Mouse (Mus musculus): ENCODE data around the gene Mdm4.

GRCm38 (mm10) chr1:133032981-133033315 lies 2.6 kb upstream of the Mdm4 start:
- TF ChIP-seq POLR2A (IDR thresholded peaks at IDR 0.05; ENCODE audit: control insufficient read depth, extremely low read depth, insufficient read depth, low read length, poor library complexity) (no peak), CTCF (IDR thresholded peaks at IDR 0.05; ENCODE audit: borderline replicate concordance, control insufficient read depth, extremely low read depth, insufficient read depth, low read length, poor library complexity) (no peak)

Data from thymus, adult 2 months (tissue).